Mouse (Mus musculus) embryo, embryonic 10 days (tissue): ENCODE results near the gene Scn1b.
A peak's percentile ranks its signal among the peaks of the same experiment; 100 is the strongest.

Experiments used
- DNase-seq: peaks from one replicate; pipeline ENCODE4 v3.0.0-alpha.2; 2015; ENCODE audit warnings: low spot score

Gene Scn1b

GRCm38 (mm10) chr7:31086175-31086755 lies 40.5 kb downstream of the Scn1b start:
- DNase-seq = no peak

GRCm38 (mm10) chr7:31085171-31085570 lies 41.6 kb downstream of the Scn1b start:
- DNase-seq = no peak

- no peak for DNase-seq
These were observed 42.7 kb downstream of the Scn1b start for GRCm38 (mm10) chr7:31084140-31084539.

GRCm38 (mm10) chr7:31082831-31083588 lies 43.8 kb downstream of the Scn1b start:
- DNase-seq = peak; percentile 42

GRCm38 (mm10) chr7:31082106-31082505 lies 44.7 kb downstream of the Scn1b start:
- no peak for DNase-seq

GRCm38 (mm10) chr7:31081106-31081505 lies 45.7 kb downstream of the Scn1b start:
- no peak for DNase-seq

- no peak for DNase-seq
These were observed 46.2 kb downstream of the Scn1b start for GRCm38 (mm10) chr7:31080611-31081010.

GRCm38 (mm10) chr7:31079670-31080069 lies 47.1 kb downstream of the Scn1b start:
- no peak for DNase-seq

GRCm38 (mm10) chr7:31077885-31078445 lies 48.8 kb downstream of the Scn1b start:
- DNase-seq = peak; percentile 84

- DNase-seq = no peak
These were observed 49.3 kb downstream of the Scn1b start for GRCm38 (mm10) chr7:31077470-31077869.

- DNase-seq = no peak
These were observed 50.3 kb downstream of the Scn1b start, which contains the start of gene Fxyd3 for GRCm38 (mm10) chr7:31076492-31076891. TSS of gene Fxyd3 (minus strand) at chr7:31076704.

GRCm38 (mm10) chr7:31074713-31075069 lies 52.1 kb downstream of the Scn1b start:
- no peak for DNase-seq

- no peak for DNase-seq
These were observed 52.6 kb downstream of the Scn1b start for GRCm38 (mm10) chr7:31074061-31074712.

GRCm38 (mm10) chr7:31073546-31073945 lies 53.3 kb downstream of the Scn1b start:
- DNase-seq = no peak

GRCm38 (mm10) chr7:31072326-31072725 lies 54.5 kb downstream of the Scn1b start:
- no peak for DNase-seq

GRCm38 (mm10) chr7:31070324-31070723 lies 56.5 kb downstream of the Scn1b start:
- no peak for DNase-seq

- no peak for DNase-seq
These were observed 57.3 kb downstream of the Scn1b start for GRCm38 (mm10) chr7:31069491-31069890.

- DNase-seq = no peak
These were observed 59.0 kb downstream of the Scn1b start for GRCm38 (mm10) chr7:31067836-31068235.
